ENCODE assay signal across 25 mouse cellular contexts in the genomic region with DNA sequence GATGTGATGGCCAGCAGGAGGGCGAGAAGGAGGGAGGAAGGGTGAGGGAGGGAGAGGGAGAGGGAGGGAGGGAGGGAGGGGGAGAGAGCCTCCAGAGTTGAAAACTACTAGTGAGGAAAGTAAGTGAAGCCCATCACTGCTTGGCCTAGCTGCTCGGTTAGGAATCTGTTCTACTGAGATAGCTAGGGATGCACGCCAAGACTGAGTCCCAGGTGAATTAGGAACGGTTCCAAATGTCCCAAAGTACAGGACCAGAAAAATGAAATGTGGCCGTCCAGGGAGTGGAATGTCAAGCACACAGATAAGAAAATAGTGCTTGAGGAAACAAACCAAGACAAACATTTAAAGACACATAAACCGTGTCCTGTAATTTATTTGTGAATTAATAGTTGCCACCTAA. TPM values are rescaled to one million over a fixed set of nuclear protein-coding genes. Genes with fewer than 3 reads are reported as not detected.
A peak's percentile ranks its signal among the peaks of the same experiment; 100 is the strongest.
DNase-seq lines count a peak whose midpoint lies in the region; ATAC-seq lines count a peak whose summit lies in the region.
"Had no signal": no experiment of that assay in that cellular context is flagged by ENCODE, and none has a peak within 500 bp of the region (broad histone marks: within the 10 kb centered on the region; RNA-seq: fewer than 3 reads in every experiment).

No protein-coding gene starts in this region.

- no peak overlapping the region for H3K4me3 ChIP-seq in liver, embryonic 12.5 days
- H3K4me3 ChIP-seq: embryonic facial prominence, embryonic 12.5 days; embryonic facial prominence, embryonic 15.5 days; gastrocnemius, adult 2 months had no signal

- no peak overlapping the region for H3K4me2 ChIP-seq in liver, embryonic 12.5 days
- H3K4me2 ChIP-seq: embryonic facial prominence, embryonic 12.5 days; embryonic facial prominence, embryonic 15.5 days; heart, embryonic 11.5 days; hindbrain, embryonic 14.5 days had no signal

- no peak overlapping the region for H3K9ac ChIP-seq in liver, embryonic 12.5 days
- H3K9ac ChIP-seq: embryonic facial prominence, embryonic 12.5 days; embryonic facial prominence, embryonic 15.5 days; forebrain, postnatal 0 days; hindbrain, embryonic 14.5 days had no signal

- H3K4me1 ChIP-seq in liver, embryonic 12.5 days = no peaks in the 10 kb centered on the region

- intact Hi-C loops in heart, postnatal 10 days (cut with DNase I) = no loop called here

- peak; percentile 77 for DNase-seq in cerebellum, adult 11-12 months
- DNase-seq in cerebellum, postnatal 4 days (ENCODE audit: low spot score in 2 of 2) = no peak
- peak; percentile 13 for DNase-seq in heart, postnatal 4 days
- no peak for DNase-seq in heart, postnatal 10 days
- peak; percentile 80 for DNase-seq in cerebellum, adult 9-11 months
- no peak for DNase-seq in right cerebral cortex, postnatal 14 days
- DNase-seq: adrenal gland, adult 2 months; adrenal gland, postnatal 36 days; forebrain, postnatal 0 days; gastrocnemius, adult 2 months; gastrocnemius, postnatal 14 days; heart, adult 11 months; heart, postnatal 36 days; kidney, adult 18-20 months; kidney, adult 9 months had no signal

- H3K27ac ChIP-seq in liver, embryonic 12.5 days = no peak overlapping the region
- H3K27ac ChIP-seq: embryonic facial prominence, embryonic 12.5 days; embryonic facial prominence, embryonic 15.5 days; gastrocnemius, adult 2 months; hindbrain, embryonic 14.5 days; hindbrain, postnatal 0 days had no signal

- no peaks in the 10 kb centered on the region for H3K9me3 ChIP-seq in liver, embryonic 12.5 days (replicated peaks)
- H3K9me3 ChIP-seq: embryonic facial prominence, embryonic 12.5 days; embryonic facial prominence, embryonic 15.5 days had no signal

- 77% methylated on average over 6 of the region's 6 CpGs for WGBS in liver, embryonic 12.5 days (ENCODE audit: insufficient replicate concordance)

- no peaks in the 10 kb centered on the region for H3K27me3 ChIP-seq in liver, embryonic 12.5 days (replicated peaks)
- H3K27me3 ChIP-seq: embryonic facial prominence, embryonic 12.5 days; embryonic facial prominence, embryonic 15.5 days had no signal

- no peak for ATAC-seq in liver, embryonic 12.5 days
- ATAC-seq: CD4-positive, CD25-positive, alpha-beta regulatory T cell, adult 4 months; forebrain, embryonic 14.5 days; forebrain, postnatal 0 days; hindbrain, postnatal 0 days; inflammation-experienced regulatory T-cells, adult 6 months; intestine, embryonic 16.5 days had no signal

- no peaks in the 10 kb centered on the region for H3K36me3 ChIP-seq in liver, embryonic 12.5 days
- H3K36me3 ChIP-seq: embryonic facial prominence, embryonic 12.5 days; embryonic facial prominence, embryonic 15.5 days had no signal

RNA-seq across cellular contexts. Expression of a gene that starts 53.3 kb away (rescaled TPM):
- total RNA-seq in heart, postnatal 4 days (2021) = 100 to 1,000 TPM; 159 to 180 TPM
- 10 to 100 TPM; 66.0 to 67.2 TPM for total RNA-seq in heart, postnatal 10 days (2021)
- 380 and 430 TPM in 2 replicates for polyA plus RNA-seq in liver, embryonic 12.5 days (2016; fragmentation: Nextera tagmentation; extraction: Ambion mirVana)

Comparison
In these comparisons a context has a peak if more than half of its experiments do, and no peak if none do; other contexts are left out.
1. DNase-seq: peak in cerebellum, adult 11-12 months (single experiment), heart, postnatal 4 days (single experiment) and cerebellum, adult 9-11 months (single experiment); none in cerebellum, postnatal 4 days (0 of 2), heart, postnatal 10 days (0 of 2) and right cerebral cortex, postnatal 14 days (single experiment).